Mouse (Mus musculus) cerebellum, postnatal 10 days (tissue): ENCODE data around the gene Dpm2.

ENCODE experiments used
- DNase-seq, 2 experiments: peaks; one replicate each; pipeline ENCODE4 v3.0.0; 2021; ENCODE audit warnings: mixed read lengths in 2 of 2

The Dpm2 gene

GRCm38 (mm10) chr2:32570698-32571494 lies at the start of gene Dpm2:
Dpm2 (plus strand) TSS chr2:32570858.
- peak; percentile 94 to 95 for DNase-seq

GRCm38 (mm10) chr2:32524536-32525031 lies 46.1 kb upstream of the Dpm2 start:
- DNase-seq = no peak

GRCm38 (mm10) chr2:32525816-32526215 lies 44.8 kb upstream of the Dpm2 start:
- no peak for DNase-seq

- DNase-seq = no peak
These were observed 43.1 kb upstream of the Dpm2 start for GRCm38 (mm10) chr2:32527468-32527966.

GRCm38 (mm10) chr2:32528326-32528725 lies 42.3 kb upstream of the Dpm2 start:
- no peak for DNase-seq

GRCm38 (mm10) chr2:32530479-32530878 lies 40.2 kb upstream of the Dpm2 start:
- no peak for DNase-seq

- DNase-seq = no peak
These were observed 37.5 kb upstream of the Dpm2 start for GRCm38 (mm10) chr2:32533163-32533562.

GRCm38 (mm10) chr2:32534061-32534732 lies 36.5 kb upstream of the Dpm2 start:
- peak; percentile 45 to 46 for DNase-seq

GRCm38 (mm10) chr2:32534733-32535471 lies 35.8 kb upstream of the Dpm2 start, which contains the start of gene Fam102a:
Fam102a (plus strand) TSS chr2:32535332.
- DNase-seq = peak; percentile 100

GRCm38 (mm10) chr2:32535501-32535991 lies 35.1 kb upstream of the Dpm2 start:
- peak; percentile 81 to 87 for DNase-seq

GRCm38 (mm10) chr2:32536086-32536633 lies 34.5 kb upstream of the Dpm2 start:
- DNase-seq = peak; percentile 85 to 89

- DNase-seq = peak; percentile 74 to 79
These were observed 33.9 kb upstream of the Dpm2 start for GRCm38 (mm10) chr2:32536634-32537359.

- peak; percentile 54 to 61 for DNase-seq
These were observed 33.2 kb upstream of the Dpm2 start for GRCm38 (mm10) chr2:32537360-32537905.

GRCm38 (mm10) chr2:32537941-32538340 lies 32.7 kb upstream of the Dpm2 start:
- peak in 1 of 2 experiments; percentile 32 for DNase-seq

- peak; percentile 40 to 48 for DNase-seq
These were observed 32.2 kb upstream of the Dpm2 start for GRCm38 (mm10) chr2:32538461-32538860.

GRCm38 (mm10) chr2:32539452-32539981 lies 31.1 kb upstream of the Dpm2 start:
- DNase-seq = no peak

GRCm38 (mm10) chr2:32541333-32541908 lies 29.2 kb upstream of the Dpm2 start:
- DNase-seq = peak; percentile 66

- no peak for DNase-seq
These were observed 28.6 kb upstream of the Dpm2 start for GRCm38 (mm10) chr2:32541986-32542573.

GRCm38 (mm10) chr2:32543031-32543449 lies 27.6 kb upstream of the Dpm2 start:
- peak; percentile 82 to 85 for DNase-seq

GRCm38 (mm10) chr2:32546951-32547350 lies 23.7 kb upstream of the Dpm2 start:
- no peak for DNase-seq
